Mouse (Mus musculus) spleen, adult 2 months (tissue): Measurements from ENCODE around the gene Hist2h2be.

Experiments used
- CTCF ChIP-seq: fragments of 200-500 bp; IDR thresholded peaks from 2 replicates; pipeline ENCODE4 v1.5.1; 2011; ENCODE audit warnings: mild to moderate bottlenecking, inconsistent platforms; ENCODE audit not compliant: insufficient read depth, insufficient read length, insufficient replicate concordance; ENCODE audit errors: extremely low read depth
- POLR2A ChIP-seq: fragments of 200-500 bp; IDR thresholded peaks from 2 replicates; pipeline ENCODE4 v1.6.1; 2011; ENCODE audit warnings: low read depth, low read length, inconsistent platforms

GRCm38 (mm10) chr3:96230910-96231757 is 10.2 kb downstream of the Hist2h2be start:
- no peak for TF ChIP-seq POLR2A
- TF ChIP-seq CTCF = no peak
